Mouse (Mus musculus): ENCODE results near the gene Acacb.

Acacb gene

DNA sequence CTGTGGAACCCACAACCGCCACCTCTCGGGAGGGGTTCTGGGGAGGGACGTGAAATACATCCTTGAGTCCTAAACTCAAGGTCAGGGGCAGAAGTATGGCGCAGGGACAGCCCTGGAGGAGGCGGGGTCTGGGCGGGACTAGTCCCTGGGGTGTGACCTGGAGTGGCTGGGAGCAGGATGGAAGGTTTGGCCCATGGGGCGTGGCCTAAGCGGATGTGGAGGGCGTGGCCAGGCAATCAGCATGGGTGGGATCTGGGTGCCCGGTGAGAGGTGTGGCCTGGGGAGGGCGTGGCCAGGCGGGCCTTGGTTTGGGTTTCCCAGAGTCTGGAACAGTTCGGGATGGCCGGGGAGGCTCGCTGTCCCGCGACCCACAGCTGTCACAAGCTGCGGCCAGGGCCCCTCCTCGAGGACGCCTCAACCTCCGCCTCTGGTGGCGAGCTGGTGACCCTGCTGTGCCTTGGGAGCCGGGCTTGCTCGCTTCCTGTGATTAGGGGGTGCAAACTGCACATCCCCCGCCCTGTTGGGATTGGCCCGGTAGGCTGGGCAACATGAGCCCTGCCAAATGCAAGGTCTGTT, 29.3 kb downstream of the Acacb start:
- DNase-seq (ENCODE audit: low spot score) = peak; percentile 76

DNA sequence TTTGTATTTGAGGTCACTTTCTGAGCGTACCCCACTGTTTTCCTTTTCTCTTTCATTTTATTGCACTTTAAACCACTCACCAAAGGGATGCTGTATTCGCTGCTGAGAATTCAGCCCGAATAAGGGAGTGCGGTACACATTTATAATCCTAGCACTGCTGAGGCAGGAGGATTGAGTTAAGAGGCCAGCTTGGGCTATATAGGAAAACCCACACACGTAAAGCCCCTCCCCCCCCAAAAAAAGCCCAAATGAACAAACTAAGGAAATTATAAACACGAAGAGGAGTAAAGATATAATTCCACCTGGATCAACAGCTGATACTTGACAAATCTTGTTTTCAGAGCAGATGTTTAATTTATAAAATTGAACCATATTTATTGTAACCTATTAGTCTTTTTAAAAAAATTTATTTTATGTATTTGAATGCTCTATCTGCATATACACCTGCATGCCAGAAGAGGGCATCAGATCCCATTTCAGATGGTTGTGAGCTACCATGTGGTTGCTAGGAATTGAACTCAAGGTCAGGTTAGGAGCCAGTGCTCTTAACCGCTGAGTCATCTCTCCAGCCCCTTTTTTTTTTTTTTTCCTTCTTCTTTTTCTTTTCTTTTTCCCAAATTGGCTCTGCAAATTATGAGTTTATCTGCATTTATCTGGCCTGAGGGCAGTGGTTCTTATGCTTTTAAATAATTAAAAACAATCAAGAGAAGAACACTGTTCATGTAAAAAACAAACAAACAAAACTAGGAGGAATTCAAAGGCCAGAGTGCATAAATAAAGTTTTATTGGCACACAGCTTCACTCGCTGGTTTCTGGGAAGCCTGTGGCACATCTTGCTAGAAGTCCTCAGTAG, 30.4 kb downstream of the Acacb start:
- no peak for DNase-seq (ENCODE audit: low spot score)

DNA sequence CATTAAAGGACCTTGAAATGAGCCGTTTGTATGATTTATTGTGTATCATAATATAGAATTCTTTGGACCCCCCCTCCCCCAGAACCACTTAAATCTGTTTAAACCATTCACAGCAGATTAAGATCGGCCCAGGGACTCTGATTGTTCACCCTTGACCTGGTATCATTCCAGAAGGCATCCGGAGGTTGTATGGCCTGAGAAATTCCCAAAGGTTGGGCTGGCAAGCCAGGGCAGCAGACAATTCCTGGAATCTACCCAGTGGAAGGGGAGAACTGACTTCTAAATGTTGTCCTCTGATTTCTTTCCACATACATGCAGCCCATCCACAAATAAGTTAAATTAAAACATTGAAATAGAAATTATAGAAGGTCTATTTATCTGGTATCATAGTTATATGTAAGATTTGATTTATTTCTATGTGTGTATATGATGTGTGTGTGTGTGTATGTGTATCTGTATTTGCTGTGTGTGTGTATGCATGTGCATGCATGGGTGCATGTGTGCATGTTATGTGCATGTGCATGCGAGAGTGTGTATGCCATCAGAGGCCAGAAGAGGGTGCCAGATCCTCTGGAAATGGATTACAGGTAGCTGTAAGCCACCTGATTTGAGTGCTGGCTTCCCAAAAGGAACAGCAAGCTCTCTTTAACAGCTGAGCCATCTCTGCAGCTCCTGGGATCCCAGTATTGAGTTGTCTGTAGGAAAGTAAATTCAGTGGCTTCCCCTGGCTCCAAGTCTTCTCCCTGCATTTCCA, 31.8 kb downstream of the Acacb start:
- no peak for DNase-seq (ENCODE audit: low spot score)

DNA sequence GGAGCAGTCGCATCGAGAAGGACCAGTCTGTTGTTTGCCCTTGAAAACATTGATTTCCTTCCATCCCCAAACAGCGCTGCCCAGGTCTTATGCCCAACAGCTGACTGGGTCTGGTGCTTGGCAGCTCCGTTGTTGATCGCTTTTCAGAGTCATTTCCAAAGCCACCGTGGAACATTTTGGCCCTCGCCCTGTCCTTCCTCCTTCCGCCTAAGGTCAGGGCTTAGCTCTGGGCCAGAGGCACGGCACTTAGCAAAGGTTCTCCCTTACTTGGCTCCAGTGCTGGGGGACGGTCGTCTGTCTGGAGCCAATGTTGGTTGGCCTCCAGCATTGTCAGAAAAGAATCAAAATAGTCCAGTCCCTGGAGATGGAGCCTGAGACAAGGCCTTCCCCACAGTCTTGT, 33.2 kb downstream of the Acacb start:
- DNase-seq (ENCODE audit: low spot score) = no peak

DNA sequence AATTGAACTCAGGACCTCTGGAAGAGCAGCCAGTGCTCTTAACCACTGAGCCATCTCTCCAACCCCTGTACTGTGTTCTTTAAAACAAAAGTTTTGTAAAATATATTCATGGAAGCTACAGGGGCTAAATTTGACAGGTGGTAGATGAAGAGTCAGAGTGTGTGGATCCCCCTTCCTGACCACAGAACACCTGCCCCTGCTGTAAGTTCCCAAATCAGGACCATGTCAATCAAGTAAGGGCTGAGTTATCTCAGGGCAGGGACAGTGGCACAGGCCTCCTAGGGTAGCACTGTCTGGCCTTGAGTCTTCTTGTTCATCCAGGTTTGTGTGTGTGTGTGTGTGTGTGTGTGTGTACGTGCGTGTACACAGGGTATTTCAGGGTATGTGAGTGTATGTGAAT, 37.2 kb downstream of the Acacb start:
- DNase-seq (ENCODE audit: low spot score) = no peak

DNA sequence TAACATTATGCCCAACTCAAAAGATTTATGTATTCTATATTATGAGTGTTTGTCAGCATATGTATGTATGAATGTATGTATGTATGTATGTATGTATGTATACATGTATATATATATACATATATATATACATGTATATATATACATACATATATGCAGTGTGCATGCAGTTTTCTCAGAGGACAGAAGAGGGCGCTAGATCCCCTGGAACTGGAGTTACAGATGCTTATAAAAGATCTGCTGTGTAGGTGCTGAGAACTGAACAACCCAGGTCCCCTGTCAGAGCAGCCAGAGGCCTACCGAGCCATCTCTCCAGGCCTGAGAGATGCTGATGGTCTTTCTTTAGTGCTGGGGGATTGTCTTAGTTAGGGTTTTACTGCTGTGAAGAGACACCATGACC, 40.8 kb downstream of the Acacb start:
- DNase-seq (ENCODE audit: low spot score) = no peak

DNA sequence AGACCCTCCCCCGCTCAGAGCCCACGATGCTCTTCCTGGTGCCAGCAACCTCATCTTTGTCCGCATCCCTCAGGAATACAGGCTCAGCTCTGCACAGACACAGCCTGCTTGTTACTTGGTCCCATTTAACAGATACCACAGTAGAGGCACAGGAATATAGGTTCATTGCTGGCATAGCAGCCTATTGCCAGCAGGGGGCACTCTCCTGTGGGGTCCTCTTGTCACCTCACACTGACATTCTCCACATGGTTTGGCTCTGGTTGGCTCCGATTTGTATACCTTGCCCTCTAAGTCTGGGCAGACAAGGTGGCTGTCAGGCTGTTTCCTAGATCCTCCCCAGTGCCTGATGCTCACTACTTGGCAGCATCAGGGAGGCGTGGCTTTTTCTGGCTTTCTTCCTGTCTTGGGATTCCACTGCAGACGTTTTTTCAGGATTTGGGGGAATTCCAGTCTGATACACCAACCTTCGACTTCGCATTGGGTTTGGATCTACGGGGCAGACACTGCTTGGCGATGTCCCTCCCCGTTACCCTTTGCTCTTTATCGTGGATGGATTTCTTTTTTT, 42.6 kb downstream of the Acacb start:
- DNase-seq (ENCODE audit: low spot score) = no peak

DNA sequence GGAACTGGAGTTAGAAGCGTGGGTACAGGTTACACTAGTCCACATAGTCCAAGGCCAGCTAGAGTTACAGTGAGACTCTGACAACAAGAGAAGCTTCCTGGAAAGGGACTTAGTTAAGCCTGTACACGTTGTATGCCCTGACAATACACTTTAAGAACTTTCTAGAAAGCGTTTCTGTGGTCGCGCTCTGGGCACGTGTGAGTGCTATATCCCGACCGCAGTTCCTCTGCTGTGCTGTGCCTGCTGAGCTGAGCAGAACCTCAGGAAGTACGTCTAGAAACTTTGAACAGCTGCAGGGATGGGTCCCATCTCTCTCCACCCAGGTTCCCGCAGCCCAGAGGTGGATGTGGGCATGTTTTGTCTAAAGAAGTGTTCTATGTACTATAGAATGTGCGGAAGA, 47.8 kb downstream of the Acacb start:
- DNase-seq (ENCODE audit: low spot score) = no peak

DNA sequence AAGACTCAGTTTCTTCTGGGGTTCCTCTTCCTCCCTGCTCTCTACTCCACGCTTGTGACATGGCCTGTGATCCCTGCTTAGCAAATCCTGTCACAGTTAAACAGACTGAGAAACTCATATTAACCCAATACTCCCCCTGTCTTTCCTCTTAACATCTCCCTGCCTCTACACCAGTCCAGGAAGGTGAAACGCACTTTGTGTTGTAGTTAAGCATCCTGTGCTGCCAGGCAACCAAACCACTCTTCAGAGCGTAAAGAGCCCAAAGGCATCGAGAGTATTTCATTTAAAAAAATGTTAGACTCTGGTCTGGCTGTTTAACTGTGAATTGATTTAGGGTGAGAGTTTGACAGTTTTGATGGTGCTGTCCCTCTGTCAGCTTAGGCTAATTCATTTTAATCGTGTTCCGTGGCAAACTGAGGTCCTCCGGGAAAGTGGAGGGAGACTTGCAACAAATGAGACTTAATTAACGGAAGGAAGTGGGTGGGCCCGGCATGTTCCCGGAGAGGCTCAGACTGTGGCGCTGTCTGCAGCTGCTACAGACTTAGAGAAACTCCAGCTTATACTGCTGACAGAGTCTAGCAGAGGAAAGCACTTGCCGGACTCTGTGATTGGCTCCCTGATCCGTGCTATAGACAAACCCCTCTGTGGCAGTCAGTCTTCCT, 52.9 kb downstream of the Acacb start:
- no peak for DNase-seq (ENCODE audit: low spot score)

DNA sequence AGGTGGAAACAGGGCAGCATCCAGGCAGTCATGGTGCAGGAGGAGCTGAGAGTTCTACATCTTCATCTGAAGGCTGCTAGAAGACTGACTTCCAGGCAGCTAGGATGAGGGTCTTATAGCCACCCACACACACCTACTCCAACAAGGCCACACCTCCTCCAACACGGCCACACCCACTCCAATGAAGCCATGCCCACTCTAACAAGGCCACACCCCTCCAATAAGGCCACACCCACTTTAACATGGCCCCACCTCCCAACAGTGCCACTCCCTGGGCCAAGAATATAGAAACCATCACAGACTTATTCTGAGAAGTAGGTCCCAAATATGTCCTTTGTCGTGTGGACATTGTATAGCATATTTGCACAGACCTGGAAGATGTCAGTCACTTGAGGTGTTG, 59.8 kb downstream of the Acacb start:
- no peak for DNase-seq (ENCODE audit: low spot score)

DNA sequence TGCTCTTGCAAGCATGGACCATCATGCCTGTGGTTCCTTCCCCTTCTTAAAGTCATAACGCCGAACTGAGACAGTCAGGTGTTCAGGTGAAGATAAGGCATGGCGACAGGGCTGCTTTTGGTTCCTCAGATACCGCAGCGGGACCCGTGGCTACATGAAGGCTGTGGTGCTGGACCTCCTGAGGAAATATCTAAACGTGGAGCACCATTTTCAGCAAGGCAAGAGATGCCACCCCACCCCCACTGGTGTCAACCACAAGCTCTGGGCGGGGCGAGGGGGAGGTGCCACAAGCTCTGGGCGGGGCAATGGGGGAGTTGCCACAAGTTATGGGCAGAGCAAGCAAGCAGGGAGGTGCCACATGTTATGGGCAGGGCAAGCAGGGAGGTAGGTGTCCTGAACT, 66.8 kb downstream of the Acacb start:
- no peak for DNase-seq (ENCODE audit: low spot score)

DNA sequence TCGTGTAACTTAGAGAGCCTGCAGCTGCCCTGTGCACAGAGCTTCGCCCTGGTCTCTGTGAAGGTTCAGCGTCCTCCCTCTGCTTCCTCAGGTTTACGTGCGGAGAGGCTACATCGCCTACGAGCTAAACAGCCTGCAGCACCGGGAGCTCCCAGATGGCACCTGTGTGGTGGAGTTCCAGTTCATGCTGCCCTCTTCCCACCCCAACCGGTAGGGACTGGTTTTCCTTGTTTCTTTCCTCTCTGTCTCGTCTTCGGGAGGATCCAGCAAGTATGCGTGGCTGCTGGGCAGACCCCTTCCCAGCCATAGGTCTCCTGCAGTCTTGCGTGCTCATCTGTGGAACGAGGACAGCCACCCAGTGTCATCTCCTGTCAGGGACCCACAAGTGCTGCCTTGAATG, 72.4 kb downstream of the Acacb start:
- no peak for DNase-seq (ENCODE audit: low spot score)

DNA sequence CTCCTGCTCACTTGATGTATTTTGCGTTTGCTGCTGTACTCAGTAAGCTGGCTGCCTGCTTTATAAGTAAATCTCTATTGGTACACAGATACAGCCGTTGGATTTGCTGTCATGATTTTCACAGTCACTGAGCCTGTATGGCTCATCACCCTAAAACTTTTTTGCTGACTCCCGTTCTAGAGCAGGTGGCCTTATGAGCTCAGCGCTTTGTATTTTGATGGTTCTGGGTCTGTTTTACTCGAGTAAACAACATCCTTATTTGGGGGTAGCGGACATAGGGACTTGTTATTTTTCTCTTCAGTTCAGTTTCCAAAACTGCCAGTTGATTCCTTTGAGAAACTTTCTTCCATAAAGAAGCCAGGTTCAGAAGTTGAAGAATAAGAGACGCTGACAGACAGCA, 79.7 kb downstream of the Acacb start:
- no peak for DNase-seq (ENCODE audit: low spot score)

DNA sequence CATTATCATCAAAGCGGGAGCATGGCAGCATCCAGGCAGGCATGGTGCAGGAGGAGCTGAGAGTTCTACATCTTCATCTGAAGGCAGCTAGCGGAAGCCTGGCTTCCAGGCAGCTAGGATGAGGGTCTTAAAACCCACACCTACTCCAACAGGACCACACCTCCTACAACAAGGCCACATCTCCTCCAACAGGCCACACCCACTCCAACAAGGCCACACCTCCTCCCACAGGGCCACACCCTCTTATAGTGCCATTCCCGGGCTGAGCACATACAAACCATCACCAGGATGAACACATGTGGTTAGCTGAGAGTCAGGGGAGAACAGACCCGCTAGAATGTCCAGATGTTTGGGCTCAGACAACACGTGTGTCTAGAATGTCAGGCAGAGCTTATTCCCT, 82.6 kb downstream of the Acacb start:
- DNase-seq (ENCODE audit: low spot score) = no peak

DNA sequence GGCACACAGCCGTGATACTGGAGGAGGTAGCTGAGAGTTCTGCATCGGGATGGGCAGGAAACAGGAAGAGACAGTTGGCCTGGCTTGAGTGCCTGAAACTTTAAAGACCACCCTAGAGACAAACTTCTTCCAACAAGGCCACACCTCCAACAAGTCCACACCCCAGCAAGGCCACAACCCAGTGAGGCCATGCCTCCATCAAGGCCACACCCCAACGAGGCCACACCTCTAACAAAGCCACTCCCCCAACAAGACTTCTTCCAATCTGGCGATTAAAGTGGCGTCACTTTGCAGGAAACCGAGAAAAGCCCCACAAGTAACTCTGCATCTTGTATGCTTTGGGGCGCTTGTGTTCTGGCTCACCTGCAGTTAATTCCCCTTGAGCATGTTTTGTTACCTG, 92.6 kb downstream of the Acacb start:
- no peak for DNase-seq (ENCODE audit: low spot score)

DNA sequence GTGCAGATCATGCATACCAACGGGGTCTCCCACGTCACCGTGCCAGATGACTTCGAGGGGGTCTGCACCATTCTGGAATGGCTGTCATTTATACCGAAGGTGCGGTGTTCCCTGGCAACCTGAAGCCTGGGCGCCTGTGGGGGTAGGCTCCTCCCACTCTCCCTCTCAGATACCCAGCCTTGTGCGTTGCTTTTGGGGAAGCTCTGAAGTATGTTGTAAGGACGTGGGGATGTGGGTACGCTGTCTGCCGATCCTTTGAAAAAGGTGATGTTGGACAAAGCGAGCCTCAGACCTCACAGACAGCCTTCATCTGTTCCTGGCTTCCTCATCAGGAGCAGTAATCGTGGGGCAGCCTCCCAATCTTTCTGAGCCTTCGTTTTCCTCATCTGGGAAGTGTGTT, 93.4 kb downstream of the Acacb start:
- DNase-seq (ENCODE audit: low spot score) = no peak

DNA sequence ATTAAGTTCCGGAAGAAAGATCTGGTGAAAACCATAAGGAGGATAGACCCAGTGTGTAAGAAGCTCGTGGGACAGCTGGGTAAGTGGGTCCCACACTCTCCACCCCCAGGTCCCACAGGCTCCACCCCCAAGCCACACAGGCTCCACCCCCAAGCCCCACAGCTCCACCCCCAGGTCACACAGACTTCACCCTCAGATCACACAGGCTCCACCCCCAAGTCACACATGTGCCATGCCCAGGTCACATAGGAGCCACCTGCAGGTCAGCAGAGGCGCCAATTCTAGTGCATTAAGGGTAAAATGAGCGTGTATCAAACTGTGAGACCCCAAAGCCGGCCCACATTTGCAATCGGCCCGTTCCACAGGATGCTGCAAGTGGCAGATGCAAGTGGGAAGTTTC, 100.1 kb downstream of the Acacb start:
- DNase-seq (ENCODE audit: low spot score) = no peak

DNA sequence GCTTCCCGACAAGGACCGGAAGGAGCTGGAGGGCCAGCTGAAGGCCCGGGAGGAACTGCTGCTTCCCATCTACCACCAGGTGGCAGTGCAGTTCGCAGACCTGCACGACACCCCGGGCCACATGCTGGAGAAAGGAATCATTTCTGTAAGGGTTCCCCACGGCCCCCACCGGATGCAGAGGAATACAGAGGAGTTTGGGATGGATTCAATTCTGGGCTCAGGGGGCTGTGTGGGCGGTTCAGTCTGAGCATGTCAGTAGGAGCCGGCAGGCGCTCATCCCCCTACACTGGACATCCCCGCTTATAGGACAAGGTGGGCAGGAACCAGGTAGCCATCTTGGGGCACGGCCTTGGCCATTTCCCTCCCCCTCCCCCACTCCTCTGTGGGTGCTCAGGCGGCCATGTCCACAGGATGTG, 101.8 kb downstream of the Acacb start:
- peak; percentile 67 for DNase-seq (ENCODE audit: low spot score)

DNA sequence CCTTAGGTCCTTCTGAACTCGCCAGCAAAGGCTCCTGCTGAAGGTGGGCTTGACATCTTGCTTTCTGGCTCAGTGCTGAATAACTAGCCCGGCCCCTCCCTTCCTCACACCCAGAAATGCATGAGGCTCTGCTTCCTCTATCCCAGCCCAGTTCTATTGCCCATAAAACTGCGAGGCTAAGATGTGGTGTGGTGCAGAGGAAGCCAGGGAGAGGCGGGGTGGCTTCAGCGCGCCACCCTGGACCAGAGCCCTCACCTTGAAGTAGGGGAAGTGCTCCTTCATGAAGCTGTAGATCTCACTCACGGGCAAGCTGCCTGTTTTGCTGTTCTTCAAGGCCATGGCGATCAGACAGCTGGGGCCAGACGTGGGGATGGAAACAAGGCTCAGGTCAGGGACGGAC, 113.2 kb downstream of the Acacb start:
- DNase-seq (ENCODE audit: low spot score) = no peak

DNA sequence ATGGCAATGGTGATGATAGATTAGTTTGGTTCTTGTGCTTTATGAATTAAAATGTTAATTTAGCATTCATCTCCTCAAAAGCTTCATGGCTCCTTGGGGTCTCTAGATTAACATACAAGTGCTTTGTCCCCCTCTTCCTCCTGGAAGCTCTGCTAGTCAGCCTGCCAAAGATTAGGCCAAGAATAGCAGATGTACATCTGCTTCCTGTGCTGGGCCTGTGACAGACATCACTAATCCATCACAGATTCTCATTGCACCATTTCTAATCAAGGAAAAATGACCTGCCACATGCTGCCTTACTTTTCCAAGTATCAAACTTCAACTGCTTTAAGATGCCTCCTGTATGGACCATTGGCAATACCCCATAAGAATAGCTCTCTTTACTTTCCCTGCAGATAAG, 115.2 kb downstream of the Acacb start:
- no peak for DNase-seq (ENCODE audit: low spot score)

DNA sequence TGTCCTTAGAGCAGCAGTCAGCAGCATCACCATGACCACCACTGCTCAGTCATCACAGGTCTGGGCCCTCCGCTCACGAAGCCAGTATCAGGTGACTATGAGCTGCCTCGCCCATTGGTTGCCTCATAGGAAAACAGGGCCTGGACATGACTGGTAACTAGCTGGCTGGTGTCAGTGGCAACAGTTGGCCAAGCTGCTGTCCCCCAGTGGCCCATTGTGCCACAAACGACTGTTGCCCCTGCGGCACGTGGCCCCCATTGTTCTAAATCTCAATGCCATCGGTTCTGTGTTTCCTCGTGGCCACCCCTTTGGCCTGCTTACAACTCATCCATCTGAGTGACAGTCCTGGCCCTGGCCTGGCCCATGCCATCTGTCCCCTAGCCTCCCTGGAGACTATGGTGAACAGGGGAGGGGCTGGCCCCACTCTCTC, 117.7 kb downstream of the Acacb start:
- no peak for DNase-seq (ENCODE audit: low spot score)

DNA sequence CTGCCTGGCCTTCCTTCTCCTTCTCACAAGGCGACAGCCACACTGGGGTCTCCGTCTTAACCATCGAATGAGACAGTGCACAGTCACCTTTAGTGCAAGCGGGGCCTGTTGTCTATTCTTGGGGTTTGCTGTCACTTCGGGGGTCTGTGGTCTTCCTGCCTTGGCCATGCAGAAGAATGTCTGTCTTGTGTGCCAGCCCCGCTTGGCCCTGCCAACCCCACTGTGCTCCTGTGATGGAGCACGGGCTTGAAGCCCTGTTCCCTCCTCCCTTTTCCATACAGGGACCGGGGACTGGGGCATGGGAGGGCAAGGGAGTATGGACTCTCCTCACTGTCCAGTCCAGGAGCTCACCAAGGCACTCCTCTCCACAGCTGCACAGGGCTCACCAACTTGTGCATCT, 118.5 kb downstream of the Acacb start:
- DNase-seq (ENCODE audit: low spot score) = no peak

Measured in layer of hippocampus, adult 11-12 months (tissue).